Mouse (Mus musculus): ENCODE data around the gene Axin1. TPM values are rescaled to one million over a fixed set of nuclear protein-coding genes. Genes with fewer than 3 reads are reported as not detected.
"Not testable (repeated sequence)": the region's sequence is repeated elsewhere in the genome, so short reads cannot be mapped to it uniquely, and the experiment has no call there.

The Axin1 gene
- polyA plus RNA-seq, 1 experiment from 2014 or later, result 7.8 TPM

DNA sequence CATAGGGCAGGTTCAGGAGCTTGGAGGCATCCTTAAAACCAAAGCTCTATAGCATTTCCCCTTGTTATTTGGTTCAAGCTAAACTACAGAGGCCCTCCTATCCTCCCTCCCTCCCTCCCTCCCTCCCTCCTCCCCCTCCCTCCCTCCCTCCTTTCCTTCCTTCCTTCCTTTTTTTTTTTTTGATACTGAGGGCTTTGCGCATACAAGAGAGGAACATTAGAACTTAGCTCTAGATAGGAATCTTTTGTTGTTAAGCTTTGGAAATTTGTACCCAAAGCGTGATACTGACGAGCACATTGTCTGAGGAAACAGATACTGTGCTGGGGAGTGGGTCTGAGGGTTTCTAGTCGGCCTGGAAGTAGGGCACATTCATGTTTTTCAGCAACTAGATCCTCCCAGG lies 32.9 kb upstream of the Axin1 start:
- Histone ChIP-seq H3K9ac (ENCODE audit: low read depth, low read length) (no peak overlapping the region), H3K4me2 (no peak overlapping the region), H3K9me3 (replicated peaks; ENCODE audit: control insufficient read depth, low read length) (no peaks in the 10 kb centered on the region), H3K4me1 (ENCODE audit: control insufficient read depth, insufficient read depth, low read length) (no peaks in the 10 kb centered on the region), H3K4me3 (ENCODE audit: low read depth, low read length) (no peak overlapping the region), H3K27me3 (ENCODE audit: control insufficient read depth, insufficient read depth, low read length) (peaks cover 6% of the 10 kb centered on the region), H3K27ac (ENCODE audit: low read depth, low read length) (no peak overlapping the region), H3K36me3 (ENCODE audit: control insufficient read depth, insufficient read depth, low read length) (no peaks in the 10 kb centered on the region)
- ATAC-seq (replicated peaks; ENCODE audit: insufficient number of reproducible peaks, low FRiP score, low TSS enrichment), result no peak
- WGBS (ENCODE audit: insufficient replicate concordance), result 57% methylated on average over 4 of the region's 4 CpGs

DNA sequence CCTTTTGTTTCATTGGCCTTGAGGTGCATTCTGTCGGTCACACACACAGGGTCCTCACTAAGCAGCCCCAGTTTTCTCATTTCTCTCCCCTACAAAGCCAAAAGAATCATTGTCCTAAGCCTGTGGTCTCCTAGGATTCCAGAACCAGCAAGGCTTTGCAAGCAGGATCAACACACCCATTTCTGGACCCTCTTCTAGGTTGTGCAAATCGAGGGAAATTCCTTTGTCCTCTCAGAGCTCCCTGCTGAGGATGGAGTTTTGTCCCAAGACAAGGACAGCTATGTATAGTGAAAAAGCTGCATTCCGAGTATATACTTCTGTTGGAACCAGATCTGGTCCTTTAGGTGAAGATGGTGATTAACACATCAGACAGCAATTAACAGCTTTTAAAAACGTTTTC lies 28.3 kb upstream of the Axin1 start:
- no peak overlapping the region for H3K4me2 ChIP-seq
- no peaks in the 10 kb centered on the region for H3K36me3 ChIP-seq (ENCODE audit: control insufficient read depth, insufficient read depth, low read length)
- H3K4me1 ChIP-seq (ENCODE audit: control insufficient read depth, insufficient read depth, low read length), result peaks cover 8% of the 10 kb centered on the region
- no peak overlapping the region for H3K9ac ChIP-seq (ENCODE audit: low read depth, low read length)
- no peaks in the 10 kb centered on the region for H3K9me3 ChIP-seq (replicated peaks; ENCODE audit: control insufficient read depth, low read length)
- 29% methylated on average over 4 of the region's 4 CpGs for WGBS (ENCODE audit: insufficient replicate concordance)
- ATAC-seq (replicated peaks; ENCODE audit: insufficient number of reproducible peaks, low FRiP score, low TSS enrichment), result no peak
- peaks cover 50% of the 10 kb centered on the region for H3K27me3 ChIP-seq (ENCODE audit: control insufficient read depth, insufficient read depth, low read length)
- no peak overlapping the region for H3K27ac ChIP-seq (ENCODE audit: low read depth, low read length)
- no peak overlapping the region for H3K4me3 ChIP-seq (ENCODE audit: low read depth, low read length)

DNA sequence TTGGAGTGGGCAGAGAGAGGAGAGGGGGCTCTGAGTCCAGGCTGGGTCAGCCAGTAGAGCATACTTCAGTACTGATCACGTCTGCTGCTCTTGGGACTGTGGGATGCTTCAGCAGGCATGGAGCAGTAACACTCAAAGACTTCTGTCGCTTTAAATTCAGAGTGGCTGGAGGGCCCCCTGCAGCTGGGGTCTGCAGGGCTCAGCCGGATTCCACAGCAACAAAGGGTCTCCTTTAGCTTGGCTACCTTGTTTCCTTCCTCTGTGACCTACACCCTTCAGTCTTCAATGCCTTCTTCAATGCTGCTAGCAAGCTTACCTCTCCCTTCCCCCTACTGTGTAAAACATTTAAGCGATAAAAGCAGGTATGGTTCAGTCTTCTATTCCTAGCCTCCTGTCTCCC lies 27.5 kb upstream of the Axin1 start:
- Histone ChIP-seq H3K4me2 (no peak overlapping the region), H3K36me3 (ENCODE audit: control insufficient read depth, insufficient read depth, low read length) (no peaks in the 10 kb centered on the region), H3K27ac (ENCODE audit: low read depth, low read length) (no peak overlapping the region), H3K4me1 (ENCODE audit: control insufficient read depth, insufficient read depth, low read length) (peaks cover 8% of the 10 kb centered on the region), H3K4me3 (ENCODE audit: low read depth, low read length) (no peak overlapping the region), H3K9ac (ENCODE audit: low read depth, low read length) (no peak overlapping the region), H3K9me3 (replicated peaks; ENCODE audit: control insufficient read depth, low read length) (no peaks in the 10 kb centered on the region), H3K27me3 (ENCODE audit: control insufficient read depth, insufficient read depth, low read length) (peaks cover 59% of the 10 kb centered on the region)
- 3% methylated on average over 4 of the region's 4 CpGs for WGBS (ENCODE audit: insufficient replicate concordance)
- ATAC-seq (replicated peaks; ENCODE audit: insufficient number of reproducible peaks, low FRiP score, low TSS enrichment), result no peak

DNA sequence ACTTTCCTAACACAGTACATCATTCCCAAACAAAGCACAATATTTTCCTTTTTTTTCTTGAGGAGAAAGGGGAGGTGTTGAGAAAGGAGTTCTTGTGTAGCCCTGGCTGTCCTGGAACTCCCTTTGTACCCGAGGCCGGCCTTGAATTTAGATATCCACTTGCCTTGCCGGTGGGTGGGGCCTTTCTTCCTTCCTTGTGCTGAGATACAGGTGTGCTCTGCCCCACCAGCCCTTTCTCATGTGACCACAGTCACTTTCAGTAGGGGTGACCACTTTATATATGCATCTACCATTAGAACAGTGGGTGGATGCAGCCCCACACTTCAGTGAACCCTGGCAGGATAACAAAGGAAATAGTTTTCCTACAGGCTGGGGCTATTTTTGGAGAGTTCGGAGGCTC lies 26.8 kb upstream of the Axin1 start:
- Histone ChIP-seq H3K4me3 (ENCODE audit: low read depth, low read length) (no peak overlapping the region), H3K4me2 (no peak overlapping the region), H3K4me1 (ENCODE audit: control insufficient read depth, insufficient read depth, low read length) (peaks cover 8% of the 10 kb centered on the region), H3K36me3 (ENCODE audit: control insufficient read depth, insufficient read depth, low read length) (no peaks in the 10 kb centered on the region), H3K27me3 (ENCODE audit: control insufficient read depth, insufficient read depth, low read length) (peaks cover 66% of the 10 kb centered on the region), H3K9ac (ENCODE audit: low read depth, low read length) (no peak overlapping the region), H3K9me3 (replicated peaks; ENCODE audit: control insufficient read depth, low read length) (no peaks in the 10 kb centered on the region), H3K27ac (ENCODE audit: low read depth, low read length) (no peak overlapping the region)
- 18% methylated on average over 4 of the region's 4 CpGs for WGBS (ENCODE audit: insufficient replicate concordance)
- ATAC-seq (replicated peaks; ENCODE audit: insufficient number of reproducible peaks, low FRiP score, low TSS enrichment), result no peak

DNA sequence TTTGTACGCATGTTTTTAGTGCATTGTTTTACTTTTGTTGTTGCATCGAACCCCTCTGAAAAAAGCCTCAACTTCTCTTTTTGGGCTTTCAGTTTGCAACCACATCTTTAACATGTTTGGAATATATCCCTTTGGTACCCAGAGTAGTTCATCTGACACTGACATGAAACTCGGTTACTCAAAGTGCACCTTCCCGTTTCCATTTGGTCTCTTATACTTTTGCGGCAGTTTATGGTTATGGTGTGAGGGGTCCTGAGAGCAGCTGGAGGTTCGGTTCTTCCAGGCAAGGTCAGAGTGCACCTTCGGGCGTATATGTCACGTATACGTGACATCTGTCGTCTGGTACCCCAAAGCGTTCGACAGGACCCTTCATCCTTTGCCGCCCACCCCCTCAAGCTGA lies 25.7 kb upstream of the Axin1 start:
- Histone ChIP-seq H3K27me3 (ENCODE audit: control insufficient read depth, insufficient read depth, low read length) (peaks cover 76% of the 10 kb centered on the region), H3K27ac (ENCODE audit: low read depth, low read length) (no peak overlapping the region), H3K4me3 (ENCODE audit: low read depth, low read length) (peak overlapping the region; percentile 65), H3K4me2 (peak overlapping the region; percentile 88), H3K9me3 (replicated peaks; ENCODE audit: control insufficient read depth, low read length) (no peaks in the 10 kb centered on the region), H3K9ac (ENCODE audit: low read depth, low read length) (no peak overlapping the region), H3K4me1 (ENCODE audit: control insufficient read depth, insufficient read depth, low read length) (peaks cover 8% of the 10 kb centered on the region), H3K36me3 (ENCODE audit: control insufficient read depth, insufficient read depth, low read length) (no peaks in the 10 kb centered on the region)
- WGBS (ENCODE audit: insufficient replicate concordance), result 17% methylated on average over 14 of the region's 14 CpGs
- ATAC-seq (replicated peaks; ENCODE audit: insufficient number of reproducible peaks, low FRiP score, low TSS enrichment), result no peak

DNA sequence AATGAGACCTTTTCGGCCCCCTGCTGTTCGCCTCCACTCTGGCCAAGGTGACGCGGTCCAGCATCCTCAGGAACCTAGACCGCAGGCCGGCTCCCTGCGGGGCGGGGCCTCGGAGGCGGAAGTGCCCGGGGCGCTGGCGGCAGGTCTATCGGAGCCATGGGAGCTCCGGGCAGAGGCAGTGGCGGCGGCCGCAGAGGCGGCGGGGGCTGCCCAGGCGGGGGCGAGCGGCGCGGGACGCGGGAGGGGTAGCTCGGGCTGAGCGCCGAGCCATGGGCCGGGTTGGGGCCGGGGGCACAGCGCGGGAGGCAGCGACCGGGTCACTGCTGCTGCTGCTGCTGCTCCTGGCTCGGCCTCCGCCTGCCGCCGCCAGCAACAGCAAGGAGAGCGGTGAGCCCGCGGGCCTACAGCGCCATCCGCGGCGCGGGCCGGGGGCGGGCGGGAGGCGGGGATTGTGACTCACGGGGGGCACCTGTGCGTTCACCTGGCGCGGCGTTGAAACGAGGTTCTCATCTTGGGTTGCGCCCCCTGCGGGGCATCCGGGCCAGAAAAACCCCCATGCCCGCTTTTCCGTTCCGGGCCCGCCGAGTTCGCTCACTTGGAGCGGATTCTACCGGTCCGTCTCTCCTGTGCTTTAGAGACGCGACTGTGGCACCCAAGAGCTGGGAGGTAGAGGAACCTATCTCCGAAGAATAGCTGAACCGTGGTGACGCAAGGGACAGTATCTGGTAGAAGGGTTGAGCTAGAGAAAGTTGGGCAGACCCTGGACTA lies 25.1 kb upstream of the Axin1 start, which contains the start of gene Tmem8:
Gene Tmem8 (plus strand): TSS at position 119 of the 768 bp plus-strand sequence.
- no peaks in the 10 kb centered on the region for H3K36me3 ChIP-seq (ENCODE audit: control insufficient read depth, insufficient read depth, low read length)
- peaks cover 82% of the 10 kb centered on the region for H3K27me3 ChIP-seq (ENCODE audit: control insufficient read depth, insufficient read depth, low read length)
- peaks cover 8% of the 10 kb centered on the region for H3K4me1 ChIP-seq (ENCODE audit: control insufficient read depth, insufficient read depth, low read length)
- WGBS (ENCODE audit: insufficient replicate concordance), result under 1% methylated on average over 57 of the region's 75 CpGs
- peak within 1 kb of the TSS; percentile 65 for H3K4me3 ChIP-seq (ENCODE audit: low read depth, low read length)
- H3K27ac ChIP-seq (ENCODE audit: low read depth, low read length), result no peak within 1 kb of the TSS
- peak within 1 kb of the TSS; percentile 88 for H3K4me2 ChIP-seq
- peak; percentile 66 for ATAC-seq (replicated peaks; ENCODE audit: insufficient number of reproducible peaks, low FRiP score, low TSS enrichment)
- H3K9ac ChIP-seq (ENCODE audit: low read depth, low read length), result peak within 1 kb of the TSS; percentile 73
- no peaks in the 10 kb centered on the region for H3K9me3 ChIP-seq (replicated peaks; ENCODE audit: control insufficient read depth, low read length)

DNA sequence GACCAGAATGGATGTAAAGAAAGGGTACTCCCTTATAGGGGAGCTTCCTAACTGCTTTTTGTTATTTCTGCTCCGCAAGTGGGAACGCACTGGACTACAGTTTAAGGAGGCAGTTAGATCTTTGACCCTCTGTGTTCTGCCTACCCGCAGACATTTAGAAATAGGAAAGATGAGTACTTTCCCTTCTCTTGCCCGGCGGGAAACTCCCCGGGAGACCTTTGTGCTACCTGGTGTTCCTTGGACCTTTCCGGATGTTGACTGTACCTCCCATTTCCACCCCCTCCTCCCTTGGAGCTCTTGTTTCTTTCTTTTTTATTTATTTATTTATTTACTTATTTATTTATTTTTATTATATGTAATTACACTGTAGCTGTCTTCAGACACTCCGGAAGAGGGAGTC lies 24.4 kb upstream of the Axin1 start:
- Histone ChIP-seq H3K4me2 (peak overlapping the region; percentile 88), H3K27ac (ENCODE audit: low read depth, low read length) (no peak overlapping the region), H3K4me3 (ENCODE audit: low read depth, low read length) (peak overlapping the region; percentile 65), H3K36me3 (ENCODE audit: control insufficient read depth, insufficient read depth, low read length) (no peaks in the 10 kb centered on the region), H3K9me3 (replicated peaks; ENCODE audit: control insufficient read depth, low read length) (no peaks in the 10 kb centered on the region), H3K4me1 (ENCODE audit: control insufficient read depth, insufficient read depth, low read length) (peaks cover 8% of the 10 kb centered on the region), H3K9ac (ENCODE audit: low read depth, low read length) (peak overlapping the region; percentile 73; the same call in 1 of the 2 replicates), H3K27me3 (ENCODE audit: control insufficient read depth, insufficient read depth, low read length) (peaks cover 82% of the 10 kb centered on the region)
- ATAC-seq (replicated peaks; ENCODE audit: insufficient number of reproducible peaks, low FRiP score, low TSS enrichment), result no peak
- 15% methylated on average over 8 of the region's 8 CpGs for WGBS (ENCODE audit: insufficient replicate concordance)

DNA sequence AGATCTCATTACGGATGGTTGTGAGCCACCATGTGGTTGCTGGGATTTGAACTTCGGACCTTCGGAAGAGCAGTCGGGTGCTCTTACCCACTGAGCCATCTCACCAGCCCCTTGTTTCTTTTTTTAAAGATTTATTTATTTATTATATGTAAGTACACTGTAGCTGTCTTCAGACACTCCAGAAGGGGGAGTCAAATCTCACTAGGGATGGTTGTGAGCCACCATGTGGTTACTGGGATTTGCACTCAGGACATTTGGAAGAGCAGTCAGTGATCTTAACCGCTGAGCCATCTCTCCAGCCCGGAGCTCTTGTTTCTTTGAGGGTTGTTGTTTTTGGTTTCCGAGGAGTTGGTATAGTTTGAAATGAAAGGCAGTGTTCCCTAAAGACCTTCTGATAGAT lies 24.0 kb upstream of the Axin1 start:
- ATAC-seq (replicated peaks; ENCODE audit: insufficient number of reproducible peaks, low FRiP score, low TSS enrichment); H3K4me1 ChIP-seq (ENCODE audit: control insufficient read depth, insufficient read depth, low read length); H3K4me2 ChIP-seq; H3K4me3 ChIP-seq (ENCODE audit: low read depth, low read length); H3K36me3 ChIP-seq (ENCODE audit: control insufficient read depth, insufficient read depth, low read length); H3K27ac ChIP-seq (ENCODE audit: low read depth, low read length); H3K9ac ChIP-seq (ENCODE audit: low read depth, low read length); H3K9me3 ChIP-seq (replicated peaks; ENCODE audit: control insufficient read depth, low read length): not testable (repeated sequence)
- 59% methylated on average over 7 of the region's 7 CpGs for WGBS (ENCODE audit: insufficient replicate concordance)
- H3K27me3 ChIP-seq (ENCODE audit: control insufficient read depth, insufficient read depth, low read length), result peaks cover 85% of the 10 kb centered on the region
